Mouse (Mus musculus) embryonic facial prominence, embryonic 11.5 days (tissue): ENCODE data around the gene Cers1. TPM values are rescaled to one million over a fixed set of nuclear protein-coding genes. Genes with fewer than 3 reads are reported as not detected.

Experiments
- ATAC-seq: fragments of 200-750 bp; cut with Nextera tagmentation; replicated peaks from 2 replicates; pipeline ENCODE4 v1.8.0; 2017; ENCODE audit warnings: low read depth; ENCODE audit not compliant: insufficient number of reproducible peaks, low FRiP score, low TSS enrichment
- DNase-seq: peaks from one replicate; pipeline ENCODE4 v3.0.0-alpha.2; 2015; ENCODE audit warnings: low spot score
- H3K27ac ChIP-seq: fragments of 300-500 bp; sonication (generic); replicated peaks from 2 replicates; pipeline ENCODE4 v1.5.1; 2014; ENCODE audit warnings: mild to moderate bottlenecking, low read depth, low read length, control low read depth
- H3K27me3 ChIP-seq: fragments of 300-500 bp; sonication (generic); 2 replicates; pipeline ENCODE4 v1.6.1; 2014; ENCODE audit warnings: mild to moderate bottlenecking, low read length, moderate library complexity, mixed read lengths; ENCODE audit not compliant: control insufficient read depth, insufficient read depth
- H3K36me3 ChIP-seq: fragments of 300-500 bp; sonication (generic); replicated peaks from 2 replicates; pipeline ENCODE4 v1.6.1; 2014; ENCODE audit warnings: low read depth, mild to moderate bottlenecking, low read length, moderate library complexity, mixed read lengths; ENCODE audit not compliant: control insufficient read depth, insufficient read depth
- H3K4me1 ChIP-seq: fragments of 300-500 bp; sonication (generic); 2 replicates; pipeline ENCODE4 v1.6.1; 2014; ENCODE audit warnings: low read length, mixed read lengths; ENCODE audit not compliant: control insufficient read depth, insufficient read depth
- H3K4me2 ChIP-seq: fragments of 300-500 bp; sonication (generic); 2 replicates; pipeline ENCODE4 v1.6.1; 2014; ENCODE audit warnings: low read depth, mild to moderate bottlenecking, control low read depth, low read length, moderate library complexity
- H3K4me3 ChIP-seq: fragments of 300-500 bp; sonication (generic); 2 replicates; pipeline ENCODE4 v1.5.1; 2014; ENCODE audit warnings: low read depth, low read length, control low read depth
- H3K9ac ChIP-seq: fragments of 300-500 bp; sonication (generic); replicated peaks from 2 replicates; pipeline ENCODE4 v1.6.1; 2014; ENCODE audit warnings: mild to moderate bottlenecking, control low read depth, low read length
- H3K9me3 ChIP-seq: fragments of 300-500 bp; sonication (generic); replicated peaks from 2 replicates; pipeline ENCODE4 v1.6.1; 2016; ENCODE audit warnings: mild to moderate bottlenecking, low read length, inconsistent platforms, mixed read lengths; ENCODE audit not compliant: control insufficient read depth
- WGBS: fragments of 180-500 bp; shearing (Covaris S2); extraction: QIAGEN DNeasy Blood & Tissue Kit; methylation state at CpG from one replicate; pipeline ENCODE4 v1.1.7; 2014; 5-methylcytosine and 5-hydroxymethylcytosine counted together
- polyA plus RNA-seq: library from polyadenylated mRNA; unstranded; fragments of >200 nt; fragmentation: Nextera tagmentation; extraction: Ambion mirVana; gene quantifications from 2 replicates; pipeline ENCODE4 v1.2.1, GENCODE M21; 2014

Gene Cers1
- polyA plus RNA-seq, result 3.9 and 4.0 TPM in 2 replicates

DNA sequence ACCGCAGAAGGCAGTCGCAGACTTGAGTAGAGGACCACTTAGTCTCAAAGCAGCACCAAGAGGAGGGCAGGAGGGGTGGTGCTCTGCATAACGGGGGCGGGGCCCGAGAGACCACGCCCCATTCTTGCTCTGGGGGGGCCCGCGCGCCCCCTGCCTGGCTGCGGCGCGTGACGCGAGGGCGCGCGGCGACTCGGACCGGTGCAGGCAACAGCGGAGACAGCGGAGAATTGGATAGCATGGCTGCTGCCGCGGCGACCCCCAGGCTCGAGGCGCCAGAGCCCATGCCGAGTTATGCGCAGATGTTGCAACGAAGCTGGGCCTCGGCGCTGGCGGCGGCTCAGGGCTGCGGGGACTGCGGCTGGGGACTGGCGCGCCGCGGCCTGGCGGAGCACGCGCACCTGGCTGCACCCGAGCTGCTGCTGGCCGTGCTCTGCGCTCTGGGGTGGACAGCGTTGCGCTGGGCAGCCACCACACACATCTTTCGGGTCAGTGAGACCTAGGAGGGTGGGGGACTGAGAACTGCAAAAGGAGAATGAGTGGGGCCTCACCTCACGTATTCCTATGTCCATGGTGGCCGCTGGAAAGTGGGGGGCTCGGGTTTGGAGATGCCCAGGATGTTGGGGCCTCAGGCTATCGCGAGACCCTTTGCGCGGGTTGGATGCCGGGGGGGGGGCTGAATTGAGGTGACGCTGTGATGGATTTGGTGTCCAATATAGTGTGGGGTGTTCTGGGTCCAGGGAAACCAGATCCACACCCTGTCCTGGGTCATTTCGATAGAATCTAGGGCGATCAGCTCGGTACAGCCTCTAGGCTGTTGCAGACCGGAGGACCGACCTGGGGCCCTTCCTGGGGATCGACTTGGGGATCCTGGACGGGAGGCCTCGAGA, at the start of gene Cers1:
TSS of gene Cers1 (plus strand) at position 152 of the 887 bp plus-strand sequence.
- peaks cover 7% of the 10 kb centered on the region for H3K4me1 ChIP-seq
- peaks cover 3% of the 10 kb centered on the region for H3K36me3 ChIP-seq
- H3K9ac ChIP-seq, result peak within 1 kb of the TSS; percentile 58
- H3K27me3 ChIP-seq, result no peaks in the 10 kb centered on the region
- peak within 1 kb of the TSS; percentile 62; the same call in 1 of the 2 replicates for H3K27ac ChIP-seq
- peak; percentile 82 for DNase-seq
- peak within 1 kb of the TSS; percentile 76 for H3K4me2 ChIP-seq
- WGBS, result 3% methylated on average over 65 of the region's 66 CpGs
- peak within 1 kb of the TSS; percentile 52 for H3K4me3 ChIP-seq
- peak; percentile 54 for ATAC-seq
- no peaks in the 10 kb centered on the region for H3K9me3 ChIP-seq

DNA sequence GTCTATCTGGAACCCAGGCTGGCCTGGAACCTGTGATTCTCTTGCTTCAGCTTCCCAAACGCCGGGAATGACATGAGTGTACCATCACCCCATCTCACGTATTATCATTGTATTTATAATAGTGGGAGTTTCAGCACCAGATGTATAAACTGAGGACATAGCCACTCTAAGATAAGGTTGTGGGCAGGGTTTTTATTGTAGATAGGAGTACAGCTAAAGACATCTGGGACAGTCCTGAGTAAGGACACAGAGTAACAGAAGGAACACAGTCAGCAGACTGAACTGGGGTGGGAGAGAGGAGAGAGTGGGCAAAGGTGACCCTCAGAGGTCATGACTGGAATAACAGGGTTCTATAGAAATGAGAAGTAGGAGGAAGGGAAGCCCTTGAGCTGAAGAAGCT, 47.9 kb upstream of the Cers1 start:
- no peak overlapping the region for H3K9ac ChIP-seq
- no peaks in the 10 kb centered on the region for H3K27me3 ChIP-seq
- WGBS, result 87% methylated on average over 3 of the region's 3 CpGs
- H3K4me1 ChIP-seq, result no peaks in the 10 kb centered on the region
- H3K4me2 ChIP-seq, result no peak overlapping the region
- ATAC-seq (no peak), DNase-seq (no peak)
- H3K36me3 ChIP-seq, result peaks cover 5% of the 10 kb centered on the region
- H3K9me3 ChIP-seq, result no peaks in the 10 kb centered on the region
- no peak overlapping the region for H3K27ac ChIP-seq
- no peak overlapping the region for H3K4me3 ChIP-seq

DNA sequence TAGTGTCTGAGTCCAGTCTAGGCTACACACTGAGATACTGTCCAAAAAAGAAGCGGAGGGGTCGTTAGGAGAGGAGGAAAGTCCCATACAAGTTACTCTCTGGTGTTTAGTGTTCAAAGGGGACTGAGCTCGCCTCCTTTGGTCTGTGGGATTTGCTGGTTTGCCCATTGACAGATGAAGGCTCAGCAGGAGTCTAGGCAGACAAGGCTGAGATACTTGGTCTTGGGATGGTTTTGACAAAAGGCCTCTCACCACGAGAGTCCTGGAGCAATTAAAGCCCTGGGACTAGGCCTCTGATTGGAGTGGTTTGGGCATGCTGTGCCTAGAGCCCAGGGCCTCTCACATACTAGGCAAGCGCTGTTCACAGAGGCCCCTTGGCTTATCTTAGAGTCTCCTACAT, 47.3 kb upstream of the Cers1 start:
- Histone ChIP-seq H3K4me1 (no peaks in the 10 kb centered on the region), H3K27ac (no peak overlapping the region), H3K9me3 (no peaks in the 10 kb centered on the region), H3K36me3 (peaks cover 4% of the 10 kb centered on the region), H3K9ac (no peak overlapping the region), H3K4me2 (no peak overlapping the region), H3K27me3 (no peaks in the 10 kb centered on the region), H3K4me3 (no peak overlapping the region)
- no peak for DNase-seq
- WGBS, result 57% methylated on average over 5 of the region's 5 CpGs
- no peak for ATAC-seq

DNA sequence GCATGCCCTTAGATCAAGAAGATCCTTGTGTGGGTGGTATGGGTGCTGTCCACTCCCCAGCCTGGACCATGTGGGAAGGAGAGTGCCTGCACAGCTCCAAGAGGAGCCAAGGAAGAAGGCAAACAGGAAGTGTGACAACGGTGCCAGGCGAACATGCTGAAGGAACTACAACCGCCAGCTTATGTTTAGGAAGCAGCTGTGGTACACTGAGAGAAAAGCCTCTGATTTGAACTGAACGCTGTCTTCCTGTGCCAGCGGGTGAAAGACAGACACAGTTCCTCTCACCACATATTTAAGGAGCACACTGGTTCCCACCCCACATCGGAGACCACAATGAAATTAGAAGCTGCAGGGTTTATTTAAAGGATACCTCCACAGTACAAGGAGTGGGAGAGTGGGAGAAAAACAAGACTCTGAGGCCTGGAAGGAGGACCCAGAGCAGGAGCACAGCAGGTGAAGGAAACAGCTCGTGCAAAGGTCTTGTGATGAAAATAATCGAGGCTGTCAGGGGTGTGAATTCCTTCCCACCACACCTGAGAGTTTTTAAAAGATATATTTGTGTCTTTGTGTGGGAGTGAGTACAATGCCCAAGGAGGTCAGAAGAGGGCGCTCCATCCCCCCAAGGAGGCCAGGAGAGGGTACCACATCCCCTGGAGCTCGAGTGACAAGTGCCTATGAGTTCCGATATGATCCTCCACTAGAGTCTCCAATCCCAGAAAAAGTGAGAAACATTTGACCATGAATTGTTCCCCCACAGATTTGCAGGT, 46.6 kb upstream of the Cers1 start:
- H3K27ac ChIP-seq, result no peak overlapping the region
- DNase-seq (peak; percentile 37), ATAC-seq (no peak)
- H3K4me1 ChIP-seq, result no peaks in the 10 kb centered on the region
- H3K4me2 ChIP-seq, result no peak overlapping the region
- no peaks in the 10 kb centered on the region for H3K9me3 ChIP-seq
- no peak overlapping the region for H3K4me3 ChIP-seq
- no peaks in the 10 kb centered on the region for H3K27me3 ChIP-seq
- 52% methylated on average over 11 of the region's 11 CpGs for WGBS
- H3K36me3 ChIP-seq, result peaks cover 4% of the 10 kb centered on the region
- no peak overlapping the region for H3K9ac ChIP-seq

DNA sequence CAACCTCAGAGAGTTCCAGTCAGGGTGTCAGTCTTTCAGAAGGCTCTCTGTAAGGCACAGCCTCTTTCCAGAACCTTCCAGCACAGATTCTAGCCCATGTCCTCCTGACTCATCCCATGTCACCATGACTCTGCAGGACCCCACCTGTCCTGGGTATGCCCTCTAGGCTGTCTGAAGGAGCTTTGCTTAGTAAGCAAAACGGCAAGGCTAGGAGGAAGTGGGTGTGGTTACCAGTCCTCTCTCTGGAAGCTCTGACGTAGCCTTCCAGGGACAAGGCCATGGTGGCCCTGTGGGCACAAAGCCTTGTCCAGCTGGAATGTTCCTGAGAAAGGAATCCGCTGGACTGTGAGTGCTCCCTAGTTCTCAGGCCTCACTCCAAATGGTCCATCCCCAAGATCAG, 42.6 kb upstream of the Cers1 start:
- H3K9me3 ChIP-seq, result no peaks in the 10 kb centered on the region
- no peak for DNase-seq
- no peaks in the 10 kb centered on the region for H3K4me1 ChIP-seq
- peak; percentile 47; the same call in 1 of the 2 replicates for ATAC-seq
- 48% methylated on average over 3 of the region's 3 CpGs for WGBS
- no peak overlapping the region for H3K9ac ChIP-seq
- no peaks in the 10 kb centered on the region for H3K27me3 ChIP-seq
- no peak overlapping the region for H3K4me3 ChIP-seq
- no peaks in the 10 kb centered on the region for H3K36me3 ChIP-seq
- H3K4me2 ChIP-seq, result no peak overlapping the region
- H3K27ac ChIP-seq, result no peak overlapping the region

DNA sequence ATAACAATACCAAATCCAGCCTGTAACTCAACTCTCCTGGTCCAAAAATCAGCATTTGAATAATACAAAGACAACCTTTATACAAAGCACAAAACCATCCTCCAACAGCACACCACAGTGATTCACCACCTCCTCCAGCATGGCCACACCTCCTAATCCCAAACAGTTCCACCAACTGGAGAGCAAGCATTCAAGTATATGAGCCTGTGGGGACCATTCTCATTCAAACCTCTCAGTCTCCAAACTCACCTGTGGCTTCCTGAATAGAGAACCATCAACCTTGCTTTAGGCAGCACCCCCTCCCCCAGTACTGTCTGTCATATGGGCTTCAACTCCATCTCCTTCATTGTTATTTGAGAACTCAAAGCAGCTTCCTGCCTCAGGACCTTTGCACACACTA, 41.2 kb upstream of the Cers1 start:
- Histone ChIP-seq H3K4me1 (no peaks in the 10 kb centered on the region), H3K4me2 (no peak overlapping the region), H3K27ac (no peak overlapping the region), H3K27me3 (no peaks in the 10 kb centered on the region), H3K9me3 (no peaks in the 10 kb centered on the region), H3K36me3 (no peaks in the 10 kb centered on the region), H3K9ac (no peak overlapping the region), H3K4me3 (no peak overlapping the region)
- DNase-seq, result no peak
- no peak for ATAC-seq

DNA sequence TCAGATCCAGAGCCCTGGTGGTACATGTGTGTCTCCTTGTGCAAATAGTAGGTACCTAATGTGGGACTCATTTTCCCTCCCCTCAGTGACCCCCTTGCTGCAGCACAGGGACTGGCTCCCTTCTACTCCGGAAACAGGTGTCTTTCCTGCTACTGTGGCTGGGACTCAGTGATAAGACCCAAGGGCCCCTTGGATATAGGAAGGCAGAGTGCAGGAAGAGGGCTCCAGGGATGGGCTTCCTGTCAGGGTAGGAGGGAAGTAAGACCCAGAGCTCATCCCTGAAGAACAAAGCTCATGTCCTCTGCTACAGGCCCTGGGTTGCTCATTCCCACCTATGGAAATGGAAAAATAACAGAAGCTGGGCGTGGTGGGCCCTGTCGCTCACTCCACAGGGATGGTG, 39.1 kb upstream of the Cers1 start:
- no peak for DNase-seq
- WGBS, result 80% methylated on average over 3 of the region's 3 CpGs
- H3K9ac ChIP-seq, result no peak overlapping the region

DNA sequence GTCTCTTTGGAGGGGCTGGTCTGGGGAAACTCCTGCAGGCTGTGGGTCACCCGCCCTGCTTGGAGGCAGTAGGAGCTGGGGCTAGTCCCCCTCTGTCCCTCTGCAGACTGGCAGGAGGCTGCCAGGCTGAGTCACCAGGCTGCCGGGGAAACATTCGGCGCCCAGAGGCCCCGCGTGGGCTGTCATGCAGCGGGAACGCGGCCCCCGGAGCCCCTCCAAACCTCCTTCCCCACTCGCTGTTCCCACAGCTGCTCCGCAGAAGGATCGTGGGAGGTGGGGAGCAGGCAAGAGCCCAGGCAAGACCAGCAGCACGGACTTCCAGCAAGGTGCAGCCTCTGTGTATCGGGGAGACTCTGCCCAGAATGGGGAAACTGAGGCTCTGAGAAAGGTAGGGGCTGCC, 37.4 kb upstream of the Cers1 start:
- H3K4me3 ChIP-seq, result no peak overlapping the region
- H3K4me1 ChIP-seq, result no peaks in the 10 kb centered on the region
- H3K9me3 ChIP-seq, result no peaks in the 10 kb centered on the region
- no peak overlapping the region for H3K9ac ChIP-seq
- WGBS, result 72% methylated on average over 15 of the region's 15 CpGs
- no peak for DNase-seq
- H3K27ac ChIP-seq, result no peak overlapping the region
- H3K36me3 ChIP-seq, result no peaks in the 10 kb centered on the region
- no peak for ATAC-seq
- H3K4me2 ChIP-seq, result no peak overlapping the region
- no peaks in the 10 kb centered on the region for H3K27me3 ChIP-seq

More for the DNA sequence above, 39.1 kb upstream of the Cers1 start:
- ATAC-seq, result no peak
- Histone ChIP-seq H3K36me3 (no peaks in the 10 kb centered on the region), H3K27me3 (no peaks in the 10 kb centered on the region), H3K4me2 (no peak overlapping the region), H3K4me3 (no peak overlapping the region), H3K9me3 (no peaks in the 10 kb centered on the region), H3K27ac (no peak overlapping the region), H3K4me1 (no peaks in the 10 kb centered on the region)
